In the genomic region with DNA sequence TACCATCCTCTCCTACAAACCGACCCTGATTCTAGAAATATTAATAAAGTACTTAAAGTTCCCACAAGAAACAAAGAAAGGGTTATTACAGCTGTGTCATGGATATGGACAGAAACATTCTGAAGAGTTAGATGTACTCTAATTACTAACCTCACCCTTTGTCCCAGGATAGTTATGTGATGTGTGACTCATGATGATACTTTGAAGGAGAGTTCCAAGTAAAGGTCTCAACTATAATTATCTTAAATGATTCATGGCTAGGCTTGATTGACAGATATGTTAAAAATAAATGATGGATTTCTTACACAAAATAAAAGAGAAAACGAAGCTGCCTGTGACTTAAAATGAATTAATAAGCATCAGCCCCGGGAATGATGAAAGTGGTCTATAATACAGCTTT, we compare ENCODE assay signal across 25 mouse cellular contexts.
DNase-seq lines count a peak whose midpoint lies in the region; ATAC-seq and TF ChIP-seq lines count a peak whose summit lies in the region.
"Had no signal": no experiment of that assay in that cellular context is flagged by ENCODE, and none has a peak within 500 bp of the region (broad histone marks: within the 10 kb centered on the region; RNA-seq: fewer than 3 reads in every experiment).

No protein-coding gene starts in this region.

- WGBS in forebrain, embryonic 15.5 days, result 63% methylated on average over 3 of the region's 3 CpGs
- 58% methylated on average over 3 of the region's 3 CpGs for WGBS in forebrain, postnatal 0 days

- H3K4me2 ChIP-seq in forebrain, embryonic 15.5 days (replicated peaks), result no peak overlapping the region
- no peak overlapping the region for H3K4me2 ChIP-seq in forebrain, postnatal 0 days (ENCODE audit: low read depth)

- ATAC-seq in forebrain, embryonic 15.5 days (replicated peaks), result no peak
- no peak for ATAC-seq in forebrain, postnatal 0 days
- ATAC-seq: activated CD4-positive, CD25-positive, alpha-beta regulatory T cell, adult 4 months; CD4-positive, CD25-positive, alpha-beta regulatory T cell, adult 4 months; Patski had no signal

- peaks cover 18% of the 10 kb centered on the region for H3K4me1 ChIP-seq in forebrain, embryonic 15.5 days
- peaks cover 2% of the 10 kb centered on the region; the same call in 1 of the 2 replicates for H3K4me1 ChIP-seq in forebrain, postnatal 0 days (ENCODE audit: insufficient read depth)

- H3K4me3 ChIP-seq in forebrain, embryonic 15.5 days, result no peak overlapping the region
- no peak overlapping the region for H3K4me3 ChIP-seq in forebrain, postnatal 0 days (ENCODE audit: low read depth, low read length)
- H3K4me3 ChIP-seq in C2C12 (ENCODE audit: insufficient read depth, poor library complexity, severe bottlenecking), result no peak overlapping the region

- peak overlapping the region; percentile 53; the same call in 1 of the 2 replicates for H3K27ac ChIP-seq in forebrain, embryonic 15.5 days (replicated peaks)
- H3K27ac ChIP-seq in forebrain, postnatal 0 days (ENCODE audit: low read depth, low read length), result no peak overlapping the region

- no peaks in the 10 kb centered on the region for H3K36me3 ChIP-seq in forebrain, embryonic 15.5 days
- H3K36me3 ChIP-seq in forebrain, postnatal 0 days (ENCODE audit: insufficient read depth), result no peaks in the 10 kb centered on the region
- no peaks in the 10 kb centered on the region for H3K36me3 ChIP-seq in C2C12 (ENCODE audit: control insufficient read depth, insufficient read depth)
- H3K36me3 ChIP-seq: G1E had no signal

- no peaks in the 10 kb centered on the region for H3K79me2 ChIP-seq in C2C12 (ENCODE audit: control insufficient read depth, insufficient read depth)

- H3K27me3 ChIP-seq in forebrain, embryonic 15.5 days, result no peaks in the 10 kb centered on the region
- H3K27me3 ChIP-seq in forebrain, postnatal 0 days (ENCODE audit: insufficient read depth, low read length), result no peaks in the 10 kb centered on the region
- H3K27me3 ChIP-seq in C2C12 (ENCODE audit: control insufficient read depth, insufficient read depth, insufficient read length), result no peaks in the 10 kb centered on the region
- H3K27me3 ChIP-seq: CH12.LX, Patski had no signal

- no peak for DNase-seq in forebrain, postnatal 0 days
- DNase-seq in 3T3-L1 (ENCODE audit: low read depth, low spot score), result peak; percentile 2
- peak; percentile 75 for DNase-seq in Muller cell, postnatal 12 days (ENCODE audit: inconsistent ontology term)
- DNase-seq in kidney, postnatal 10 days, result no peak
- no peak for DNase-seq in heart, postnatal 10 days
- DNase-seq in left cerebral cortex, adult 9 months (ENCODE audit: low spot score in 2 of 2), result no peak
- DNase-seq: adrenal gland, adult 2 months; adrenal gland, adult 8-10 months; adrenal gland, postnatal 10 days; adrenal gland, postnatal 14 days; adrenal gland, postnatal 25 days; adrenal gland, postnatal 36 days; B cell, adult 2 months; cerebellum, adult 11 months; cerebellum, adult 11-12 months; cerebellum, adult 18-20 months; cerebellum, adult 2 months; cerebellum, adult 8-10 months had no signal

- TF ChIP-seq CTCF in forebrain, postnatal 0 days (IDR thresholded peaks at IDR 0.05; ENCODE audit: low read depth), result no peak
- TF ChIP-seq CTCF in C2C12 (IDR thresholded peaks at IDR 0.05; ENCODE audit: control insufficient read depth, insufficient read depth, insufficient read length), result no peak

- H3ac ChIP-seq in C2C12 (ENCODE audit: control insufficient read depth, insufficient read length, low read depth), result no peak overlapping the region

- H3K79me3 ChIP-seq in C2C12 (ENCODE audit: low read depth), result no peaks in the 10 kb centered on the region

- H3K9me3 ChIP-seq in forebrain, embryonic 15.5 days, result no peaks in the 10 kb centered on the region
- H3K9me3 ChIP-seq in forebrain, postnatal 0 days (ENCODE audit: low read length), result no peaks in the 10 kb centered on the region

- H3K9ac ChIP-seq in forebrain, embryonic 15.5 days (replicated peaks), result no peak overlapping the region
- H3K9ac ChIP-seq in forebrain, postnatal 0 days, result no peak overlapping the region

- intact Hi-C loops in heart, postnatal 10 days (cut with DNase I), result no loop called here

TF ChIP-seq in C2C12, 6 proteins besides CTCF, POLR2A, EP300 and RAD21:
- TF ChIP-seq CEBPB (IDR thresholded peaks at IDR 0.05; ENCODE audit: low read depth) (no peak), FOSL1 (IDR thresholded peaks at IDR 0.05; ENCODE audit: insufficient read depth, low read length, poor library complexity, severe bottlenecking) (peak; percentile 55)

Comparison
In these comparisons a context has a peak if more than half of its experiments do, and no peak if none do; other contexts are left out.
1. DNase-seq: peak in 3T3-L1 (single experiment) and Muller cell, postnatal 12 days (single experiment); none in forebrain, postnatal 0 days (single experiment), kidney, postnatal 10 days (single experiment), heart, postnatal 10 days (0 of 2) and left cerebral cortex, adult 9 months (0 of 2).